Mouse (Mus musculus) neural tube, embryonic 10.5 days (tissue): Measurements from ENCODE around the gene Supt16.

ENCODE experiments used
- DNase-seq: peaks from one replicate; pipeline ENCODE4 v3.0.0-alpha.2; 2017; ENCODE audit warnings: low spot score; ENCODE audit errors: extremely low spot score

The Supt16 gene

GRCm38 (mm10) chr14:52197156-52197878 lies at the start of gene Supt16:
Gene Supt16, minus strand, starts transcription at chr14:52197416.
- DNase-seq: peak; percentile 91

- no peak for DNase-seq
Observed at GRCm38 (mm10) chr14:52246129-52246528, 48.9 kb upstream of the Supt16 start.

GRCm38 (mm10) chr14:52244690-52245042 lies 47.5 kb upstream of the Supt16 start:
- DNase-seq: no peak

DNA sequence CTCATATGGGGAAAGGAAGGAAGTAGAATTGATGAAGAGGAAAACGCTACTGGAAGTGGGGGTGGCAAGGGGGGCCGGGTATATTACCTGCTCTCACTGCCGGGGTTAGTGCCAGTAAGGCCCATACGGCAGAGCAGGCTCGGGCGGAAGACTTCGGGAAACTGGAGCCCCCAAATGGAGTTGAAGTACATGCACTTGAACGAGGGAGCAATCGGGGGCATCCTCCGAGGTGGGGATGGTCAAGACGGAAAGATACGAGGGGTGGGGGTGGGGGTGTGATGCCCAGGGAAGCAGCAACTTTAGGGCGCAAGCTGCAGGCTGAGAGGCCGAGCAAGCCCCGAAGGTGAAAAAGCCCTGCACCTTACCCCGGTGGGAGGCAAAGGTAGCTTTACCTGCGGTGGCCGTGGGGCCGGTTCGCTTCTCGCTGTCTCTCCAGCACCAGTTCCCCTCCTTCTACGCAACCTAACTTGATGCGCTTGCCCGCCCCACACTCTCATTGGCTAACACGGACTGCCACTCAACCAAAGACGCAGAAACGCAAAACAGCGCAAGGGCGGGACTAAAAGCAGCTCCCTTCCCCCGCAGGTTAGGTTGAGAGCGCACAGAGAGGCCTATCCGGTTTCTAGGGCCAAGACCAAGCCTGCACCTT lies 46.9 kb upstream of the Supt16 start:
- DNase-seq: peak; percentile 99

DNA sequence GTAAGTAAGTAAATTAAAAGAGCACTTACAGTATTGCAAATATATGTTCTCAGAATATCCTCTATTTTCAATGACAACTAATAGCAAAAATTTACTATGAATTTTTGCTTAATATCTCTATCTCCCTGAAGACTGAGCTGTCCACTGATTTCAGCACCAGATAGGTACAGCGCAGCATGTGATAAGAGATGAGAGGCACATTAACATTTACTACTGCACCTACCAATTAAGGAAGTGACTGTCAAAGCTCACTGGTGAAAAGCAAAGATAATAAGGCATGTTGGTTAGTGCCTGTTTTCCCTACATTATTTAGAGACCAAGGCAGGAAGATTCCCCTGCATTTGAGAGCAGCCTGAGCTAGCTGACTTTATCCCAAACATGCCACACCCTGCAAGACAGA lies 39.0 kb upstream of the Supt16 start:
- DNase-seq: no peak

- DNase-seq: no peak
Observed at GRCm38 (mm10) chr14:52235165-52235564, 37.9 kb upstream of the Supt16 start.

- DNase-seq: no peak
Observed at GRCm38 (mm10) chr14:52232249-52232648, 35.0 kb upstream of the Supt16 start.

DNA sequence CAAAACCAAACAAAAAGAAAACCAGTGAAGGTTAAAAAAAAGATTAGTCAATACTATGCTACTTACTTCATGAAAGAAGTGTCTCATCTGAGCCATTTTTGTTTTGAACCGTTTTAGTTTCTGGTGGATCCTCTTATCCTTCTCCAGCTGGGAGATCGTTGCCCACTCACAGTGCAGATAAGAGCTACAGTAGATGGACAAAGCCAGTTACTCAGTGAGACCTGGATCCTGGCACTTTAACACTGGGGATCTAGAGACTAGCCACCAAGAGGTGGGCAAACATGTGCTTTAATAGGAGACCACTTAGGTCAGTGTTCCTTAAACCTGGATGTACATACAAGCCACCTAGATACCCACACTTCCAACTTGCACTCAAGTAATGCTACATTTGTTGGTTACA lies 28.8 kb upstream of the Supt16 start:
- DNase-seq: no peak

- no peak for DNase-seq
Observed at GRCm38 (mm10) chr14:52217261-52217660, 20.0 kb upstream of the Supt16 start.

- DNase-seq: no peak
Observed at GRCm38 (mm10) chr14:52199412-52199811, 2.2 kb upstream of the Supt16 start.

- DNase-seq: no peak
Observed at GRCm38 (mm10) chr14:52198141-52198540, 925 bp upstream of the Supt16 start.

- no peak for DNase-seq
Observed at GRCm38 (mm10) chr14:52196230-52197155, 723 bp downstream of the Supt16 start.

DNA sequence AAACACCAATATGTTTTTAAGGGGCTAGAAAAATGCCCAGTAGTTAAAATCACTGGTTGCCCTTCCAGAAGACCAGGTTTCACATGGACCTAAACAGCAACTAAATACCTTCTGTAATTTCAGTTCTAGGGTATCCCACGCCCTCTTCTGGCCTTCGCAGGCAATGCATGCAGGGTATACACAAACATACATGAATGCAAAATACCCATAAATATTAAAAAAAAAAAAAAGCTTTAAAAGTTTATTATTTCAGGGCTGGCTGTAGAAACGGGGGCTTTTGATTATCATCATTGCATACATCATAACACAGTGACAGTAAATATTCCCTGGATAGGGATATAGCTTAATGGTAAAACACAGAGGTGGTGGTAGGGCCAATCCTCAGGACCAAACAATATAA lies 1.5 kb downstream of the Supt16 start:
- peak; percentile 44 for DNase-seq

GRCm38 (mm10) chr14:52190740-52191359 lies 6.4 kb downstream of the Supt16 start:
- DNase-seq: no peak

DNA sequence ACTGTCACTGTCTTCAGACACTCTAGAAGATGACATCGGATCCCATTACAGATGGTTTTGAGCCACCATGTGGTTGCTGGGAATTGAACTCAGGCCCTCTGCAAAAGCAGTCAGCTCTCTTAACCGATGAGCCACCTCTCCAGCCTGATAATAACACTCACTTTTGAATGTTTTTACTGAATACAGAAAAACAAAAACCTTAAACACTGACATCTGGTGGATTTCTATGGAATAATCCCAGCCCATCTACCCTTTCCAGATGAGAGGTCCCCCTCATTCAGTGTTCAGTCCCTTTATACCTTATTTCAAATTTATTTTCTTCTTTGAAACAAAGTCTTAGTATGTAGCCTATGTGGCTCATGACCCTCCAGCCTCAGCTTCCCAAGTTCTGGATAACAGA lies 7.7 kb downstream of the Supt16 start:
- no peak for DNase-seq

GRCm38 (mm10) chr14:52188788-52189187 lies 8.4 kb downstream of the Supt16 start:
- DNase-seq: no peak

DNA sequence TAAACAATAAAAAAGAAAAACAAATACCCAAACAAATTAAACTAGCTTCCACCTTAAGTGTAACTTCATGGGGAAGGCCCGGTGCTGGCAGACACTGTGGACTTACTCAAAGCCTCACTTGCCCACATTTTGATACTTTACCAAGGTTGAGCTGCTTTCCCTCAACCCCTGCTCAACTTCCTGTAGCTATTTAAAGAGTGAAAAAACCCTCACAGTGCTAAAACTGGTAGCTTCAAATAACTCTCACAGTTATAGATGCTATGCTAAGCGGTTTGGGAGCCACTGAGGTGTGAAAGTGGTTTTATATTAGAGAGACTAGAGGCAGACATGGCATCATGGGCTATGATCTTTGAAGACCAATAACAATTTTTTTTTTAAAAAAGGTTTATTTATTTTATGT lies 30.6 kb downstream of the Supt16 start:
- no peak for DNase-seq

- DNase-seq: no peak
Observed at GRCm38 (mm10) chr14:52160911-52161310, 36.3 kb downstream of the Supt16 start.

GRCm38 (mm10) chr14:52155008-52155407 lies 42.2 kb downstream of the Supt16 start:
- no peak for DNase-seq

GRCm38 (mm10) chr14:52152613-52153012 lies 44.6 kb downstream of the Supt16 start:
- no peak for DNase-seq

DNA sequence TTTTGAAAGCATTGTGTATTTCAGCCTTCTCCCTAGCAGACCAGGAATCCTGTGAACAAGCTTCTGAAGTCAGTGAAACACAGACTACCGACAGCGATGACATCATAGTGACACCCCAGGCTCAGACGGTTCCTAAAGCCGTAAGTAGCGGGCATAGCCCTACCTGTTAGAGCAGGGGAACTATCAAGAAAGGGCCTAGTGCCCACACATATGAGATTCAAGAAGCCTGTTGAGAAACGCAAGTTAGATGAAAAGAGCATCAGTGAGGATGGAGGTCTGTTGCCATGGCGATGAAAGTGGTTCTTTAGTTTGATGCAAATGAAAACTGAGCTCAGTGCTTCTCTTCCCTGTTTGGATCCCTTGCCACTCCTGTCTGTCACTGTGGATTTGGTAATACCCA lies 45.0 kb downstream of the Supt16 start:
- no peak for DNase-seq

- DNase-seq: no peak
Observed at GRCm38 (mm10) chr14:52149888-52150287, 47.3 kb downstream of the Supt16 start.
